ENCODE assay signal across 11 mouse cellular contexts in genomic region chr11:48776664-48777063, GRCm38 (mm10). TPM values are rescaled to one million over a fixed set of nuclear protein-coding genes. Genes with fewer than 3 reads are reported as not detected.
DNase-seq lines count a peak whose midpoint lies in the region; ATAC-seq and TF ChIP-seq lines count a peak whose summit lies in the region.
"Had no signal": no experiment of that assay in that cellular context is flagged by ENCODE, and none has a peak within 500 bp of the region (broad histone marks: within the 10 kb centered on the region; RNA-seq: fewer than 3 reads in every experiment).

No protein-coding gene starts in this region.

- no peaks in the 10 kb centered on the region for H3K4me1 ChIP-seq in ES-Bruce4 (ENCODE audit: control insufficient read depth, insufficient read depth, low read length)
- H3K4me1 ChIP-seq in liver, postnatal 0 days (ENCODE audit: insufficient read depth), result no peaks in the 10 kb centered on the region

- H3K9me3 ChIP-seq in ES-Bruce4 (replicated peaks; ENCODE audit: control insufficient read depth, insufficient read depth, low read length, poor library complexity, severe bottlenecking), result no peaks in the 10 kb centered on the region
- H3K9me3 ChIP-seq in liver, postnatal 0 days (ENCODE audit: low read length), result no peaks in the 10 kb centered on the region
- H3K9me3 ChIP-seq: embryonic facial prominence, embryonic 13.5 days; liver, embryonic 13.5 days had no signal

- H3K27me3 ChIP-seq in C2C12 (ENCODE audit: control insufficient read depth, insufficient read depth, insufficient read length) (no peaks in the 10 kb centered on the region), ES-Bruce4 (ENCODE audit: control insufficient read depth, insufficient read depth, low read length, poor library complexity, severe bottlenecking) (no peaks in the 10 kb centered on the region)
- H3K27me3 ChIP-seq in liver, postnatal 0 days (ENCODE audit: insufficient read depth, low read length), result no peaks in the 10 kb centered on the region
- H3K27me3 ChIP-seq: embryonic facial prominence, embryonic 13.5 days; liver, embryonic 13.5 days had no signal

- no peak for DNase-seq in layer of hippocampus, adult 2 months (ENCODE audit: low spot score in 2 of 2)
- DNase-seq in layer of hippocampus, adult 9-11 months, result no peak
- DNase-seq in liver, postnatal 0 days, result peak; percentile 46
- no peak for DNase-seq in urinary bladder, postnatal 36 days (ENCODE audit: low spot score in 2 of 2)
- DNase-seq in ovary, postnatal 14 days (ENCODE audit: low spot score), result no peak
- DNase-seq in embryo, embryonic 9.5 days (ENCODE audit: extremely low spot score), result no peak
- DNase-seq: kidney, postnatal 25 days; liver, embryonic 13.5 days had no signal

- H3ac ChIP-seq in C2C12 (ENCODE audit: control insufficient read depth, insufficient read length, low read depth), result no peak overlapping the region

- WGBS in liver, postnatal 0 days (ENCODE audit: insufficient replicate concordance), result 41% methylated on average over 9 of the region's 9 CpGs

- no peaks in the 10 kb centered on the region for H3K79me2 ChIP-seq in C2C12 (ENCODE audit: control insufficient read depth, insufficient read depth)

- no peak for TF ChIP-seq EP300 in ES-Bruce4 (IDR thresholded peaks at IDR 0.05; ENCODE audit: insufficient read depth, low read depth, low read length)
- TF ChIP-seq EP300 in liver, postnatal 0 days (IDR thresholded peaks at IDR 0.05; ENCODE audit: low read depth), result no peak

- H3K4me3 ChIP-seq in layer of hippocampus, adult 2 months, result no peak overlapping the region
- H3K4me3 ChIP-seq in C2C12 (ENCODE audit: insufficient read depth, poor library complexity, severe bottlenecking) (no peak overlapping the region), ES-Bruce4 (ENCODE audit: low read depth, low read length) (no peak overlapping the region)
- H3K4me3 ChIP-seq in liver, postnatal 0 days (ENCODE audit: low read depth, low read length), result no peak overlapping the region
- H3K4me3 ChIP-seq: embryonic facial prominence, embryonic 13.5 days; liver, embryonic 13.5 days had no signal

- no peak overlapping the region for H3K9ac ChIP-seq in ES-Bruce4 (ENCODE audit: low read depth, poor library complexity, severe bottlenecking)
- no peak overlapping the region for H3K9ac ChIP-seq in liver, postnatal 0 days (replicated peaks)
- H3K9ac ChIP-seq: embryonic facial prominence, embryonic 13.5 days; liver, embryonic 13.5 days had no signal

- TF ChIP-seq CTCF in layer of hippocampus, adult 2 months (conservative IDR thresholded peaks at IDR 0.05), result peak; percentile 50
- TF ChIP-seq CTCF in C2C12 (IDR thresholded peaks at IDR 0.05; ENCODE audit: control insufficient read depth, insufficient read depth, insufficient read length), result peak; percentile 47
- TF ChIP-seq CTCF in ES-Bruce4 (IDR thresholded peaks at IDR 0.05; ENCODE audit: low read depth, low read length), result peak; percentile 94
- TF ChIP-seq CTCF in liver, postnatal 0 days (IDR thresholded peaks at IDR 0.05; ENCODE audit: low read depth), result peak; percentile 63

- H3K27ac ChIP-seq in layer of hippocampus, adult 2 months, result no peak overlapping the region
- H3K27ac ChIP-seq in ES-Bruce4 (ENCODE audit: insufficient read depth, low read length), result no peak overlapping the region
- no peak overlapping the region for H3K27ac ChIP-seq in liver, postnatal 0 days (ENCODE audit: low read depth)
- H3K27ac ChIP-seq: embryonic facial prominence, embryonic 13.5 days; liver, embryonic 13.5 days had no signal

- no peak for ATAC-seq in liver, postnatal 0 days

- H3K36me3 ChIP-seq in C2C12 (ENCODE audit: control insufficient read depth, insufficient read depth) (no peaks in the 10 kb centered on the region), ES-Bruce4 (ENCODE audit: control insufficient read depth, insufficient read depth, low read length, poor library complexity, severe bottlenecking) (no peaks in the 10 kb centered on the region)
- H3K36me3 ChIP-seq in liver, postnatal 0 days (replicated peaks; ENCODE audit: insufficient read depth, low read length), result no peaks in the 10 kb centered on the region
- H3K36me3 ChIP-seq: embryonic facial prominence, embryonic 13.5 days; liver, embryonic 13.5 days had no signal

- TF ChIP-seq POLR2A in ES-Bruce4 (IDR thresholded peaks at IDR 0.05; ENCODE audit: insufficient read depth, low read length), result no peak

- H3K4me2 ChIP-seq in liver, postnatal 0 days (ENCODE audit: low read depth, low read length), result no peak overlapping the region
- H3K4me2 ChIP-seq: embryonic facial prominence, embryonic 13.5 days; liver, embryonic 13.5 days had no signal

- H3K79me3 ChIP-seq in C2C12 (ENCODE audit: low read depth), result no peaks in the 10 kb centered on the region

TF ChIP-seq in C2C12, 6 proteins besides CTCF, POLR2A, EP300 and RAD21:
- no peak for TF ChIP-seq USF1 (IDR thresholded peaks at IDR 0.05; ENCODE audit: low read depth)
- no peak for TF ChIP-seq MYOD1 (IDR thresholded peaks at IDR 0.05; ENCODE audit: control insufficient read depth, insufficient read length, low read depth)
- TF ChIP-seq FOSL1 (IDR thresholded peaks at IDR 0.05; ENCODE audit: insufficient read depth, low read length, poor library complexity, severe bottlenecking), result no peak
- no peak for TF ChIP-seq MAX (IDR thresholded peaks at IDR 0.05)
- TF ChIP-seq MYOG (IDR thresholded peaks at IDR 0.05; ENCODE audit: control insufficient read depth, extremely low read depth, insufficient read length), result no peak
- no peak for TF ChIP-seq CEBPB (IDR thresholded peaks at IDR 0.05; ENCODE audit: low read depth)
TF ChIP-seq in C2C12: peak in this region for 0.

RNA-seq across cellular contexts. Expression of gene Rack1, which starts 23.5 kb away (rescaled TPM):
- total RNA-seq in layer of hippocampus, adult 2 months (2021), result 100 to 1,000 TPM; 226 to 240 TPM
- 3,051 TPM for polyA plus RNA-seq in C2C12 (2012; fragmentation: generic; extraction: Trizol)
- 2,044 and 2,161 TPM in 2 replicates for polyA plus RNA-seq in ES-Bruce4 (2011; ENCODE audit: insufficient read depth, insufficient read length, low read depth, missing spikeins)
- 397 and 398 TPM in 2 replicates for polyA plus RNA-seq in liver, postnatal 0 days (2015; fragmentation: Nextera tagmentation; extraction: Ambion mirVana)

RNA-seq across cellular contexts. Expression of gene Trim41, which starts 40.5 kb away (rescaled TPM):
- total RNA-seq in layer of hippocampus, adult 2 months (2021), result 10 to 100 TPM; 56.8 to 61.5 TPM
- polyA plus RNA-seq in C2C12 (2012; fragmentation: generic; extraction: Trizol) (24.4 TPM), ES-Bruce4 (2011; ENCODE audit: insufficient read depth, insufficient read length, low read depth, missing spikeins) (29.6 and 32.2 TPM in 2 replicates)
- polyA plus RNA-seq in liver, postnatal 0 days (2015; fragmentation: Nextera tagmentation; extraction: Ambion mirVana), result 2.2 and 2.3 TPM in 2 replicates

RNA-seq across cellular contexts. Expression of gene Trim7, which starts 49.3 kb away (rescaled TPM):
- 1 to 10 TPM; 2.6 to 2.8 TPM for total RNA-seq in layer of hippocampus, adult 2 months (2021)
- polyA plus RNA-seq in C2C12 (2012; fragmentation: generic; extraction: Trizol) (1.9 TPM), ES-Bruce4 (2011; ENCODE audit: insufficient read depth, insufficient read length, low read depth, missing spikeins) (8.1 and 8.7 TPM in 2 replicates)
- polyA plus RNA-seq in liver, postnatal 0 days (2015; fragmentation: Nextera tagmentation; extraction: Ambion mirVana), result 0.48 and 0.52 TPM in 2 replicates

RNA-seq across cellular contexts. Expression of gene Gm12184, which starts 49.8 kb away (rescaled TPM):
- total RNA-seq in layer of hippocampus, adult 2 months (2021), result 1 to 10 TPM in 1 of 2 experiments, under 1 TPM in 1; 0.79 to 1.3 TPM
- 8.0 TPM for polyA plus RNA-seq in C2C12 (2012; fragmentation: generic; extraction: Trizol)
- polyA plus RNA-seq in ES-Bruce4 (2011; ENCODE audit: insufficient read depth, insufficient read length, low read depth, missing spikeins), result 88.5 and 95.4 TPM in 2 replicates
- polyA plus RNA-seq in liver, postnatal 0 days (2015; fragmentation: Nextera tagmentation; extraction: Ambion mirVana), result 4.9 and 5.0 TPM in 2 replicates
